Comparison of ENCODE assay signal across 8 mouse cellular contexts in the genomic region with DNA sequence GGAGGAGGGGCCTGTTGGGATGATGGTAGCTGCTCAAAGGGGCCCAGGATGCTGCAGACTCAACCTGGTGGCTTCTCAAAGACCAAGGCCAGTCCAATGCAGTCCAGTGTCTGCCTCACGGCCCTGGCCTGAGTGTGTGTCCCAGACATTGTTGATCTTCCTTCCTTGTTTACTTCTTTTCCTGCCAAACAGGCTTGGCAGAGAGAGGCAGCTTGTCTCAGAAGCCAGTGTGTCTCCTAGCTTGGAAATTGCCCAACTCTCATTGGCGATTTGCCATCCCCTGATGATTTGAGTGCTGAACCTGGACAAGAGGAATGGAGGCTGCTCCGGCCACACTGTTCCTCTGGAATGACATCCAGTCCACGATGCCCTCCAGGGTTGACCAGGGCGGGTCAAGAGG. TPM values are rescaled to one million over a fixed set of nuclear protein-coding genes. Genes with fewer than 3 reads are reported as not detected.
A peak's percentile ranks its signal among the peaks of the same experiment; 100 is the strongest.
DNase-seq lines count a peak whose midpoint lies in the region; ATAC-seq and TF ChIP-seq lines count a peak whose summit lies in the region.
"Had no signal": no experiment of that assay in that cellular context is flagged by ENCODE, and none has a peak within 500 bp of the region (broad histone marks: within the 10 kb centered on the region; RNA-seq: fewer than 3 reads in every experiment).

No protein-coding gene starts in this region.

- DNase-seq in 3T3-L1 (ENCODE audit: low read depth, low spot score) (peak; percentile 43), NIH3T3 (ENCODE audit: low read depth) (peak; percentile 66)
- peak; percentile 85 to 88 for DNase-seq in cerebellum, postnatal 25 days
- peak; percentile 83 to 85 for DNase-seq in heart, postnatal 36 days
- DNase-seq in lung, embryonic 14.5 days, result peak; percentile 91
- peak; percentile 60 for DNase-seq in urinary bladder, adult 2 months (ENCODE audit: low spot score)
- DNase-seq in retina, embryonic 14.5 days (ENCODE audit: low spot score), result no peak

- H3K36me3 ChIP-seq in lung, embryonic 14.5 days (ENCODE audit: insufficient read depth), result no peaks in the 10 kb centered on the region
- H3K36me3 ChIP-seq: neural tube, embryonic 12.5 days had no signal

- no peak overlapping the region for H3K9ac ChIP-seq in lung, embryonic 14.5 days
- H3K9ac ChIP-seq: neural tube, embryonic 12.5 days had no signal

- TF ChIP-seq CTCF in lung, embryonic 14.5 days (IDR thresholded peaks at IDR 0.05; ENCODE audit: low read depth), result no peak

- H3K4me2 ChIP-seq in lung, embryonic 14.5 days, result no peak overlapping the region
- H3K4me2 ChIP-seq: neural tube, embryonic 12.5 days had no signal

- intact Hi-C loops in heart, postnatal 36 days (cut with DNase I), result loop anchor here (1.0 kb wide), 1 partner anchor 29 kb away; no protein-coding TSS in a partner anchor

- peak; percentile 69; the same call in 1 of the 2 replicates for ATAC-seq in lung, embryonic 14.5 days (ENCODE audit: insufficient read depth)

- H3K9me3 ChIP-seq in lung, embryonic 14.5 days (ENCODE audit: low read depth, low read length), result no peaks in the 10 kb centered on the region
- H3K9me3 ChIP-seq: neural tube, embryonic 12.5 days had no signal

- H3K4me1 ChIP-seq in lung, embryonic 14.5 days (ENCODE audit: insufficient read depth), result peaks cover 14% of the 10 kb centered on the region
- H3K4me1 ChIP-seq: neural tube, embryonic 12.5 days had no signal

- H3K27ac ChIP-seq in lung, embryonic 14.5 days (ENCODE audit: low read depth), result no peak overlapping the region
- H3K27ac ChIP-seq: neural tube, embryonic 12.5 days had no signal

- no peaks in the 10 kb centered on the region for H3K27me3 ChIP-seq in lung, embryonic 14.5 days (ENCODE audit: insufficient read depth, low read length)
- H3K27me3 ChIP-seq: neural tube, embryonic 12.5 days had no signal

- H3K4me3 ChIP-seq in lung, embryonic 14.5 days (ENCODE audit: low read depth, low read length), result no peak overlapping the region
- H3K4me3 ChIP-seq: neural tube, embryonic 12.5 days had no signal

- 35% methylated on average over 5 of the region's 5 CpGs for WGBS in lung, embryonic 14.5 days

RNA-seq across cellular contexts. Expression of gene Herpud1, which starts 27.7 kb away (rescaled TPM):
- 100 to 1,000 TPM; 281 to 377 TPM for total RNA-seq in heart, postnatal 36 days (2021)
- 97.9 and 111 TPM in 2 replicates for polyA plus RNA-seq in lung, embryonic 14.5 days (2014; fragmentation: Nextera tagmentation; extraction: Ambion mirVana)
- 325 and 330 TPM in 2 replicates for polyA plus RNA-seq in urinary bladder, adult 2 months (2012; rRNA removed)

RNA-seq across cellular contexts. Expression of gene Slc12a3, which starts 29.5 kb away (rescaled TPM):
- under 1 TPM; 0.33 to 0.38 TPM for total RNA-seq in heart, postnatal 36 days (2021)
- polyA plus RNA-seq in lung, embryonic 14.5 days (2014; fragmentation: Nextera tagmentation; extraction: Ambion mirVana), result not detected in 2 replicates
- polyA plus RNA-seq in urinary bladder, adult 2 months (2012; rRNA removed), result 0.21 TPM in 2 replicates
